Mouse (Mus musculus): ENCODE measurements around the gene Ahnak. TPM values are rescaled to one million over a fixed set of nuclear protein-coding genes. Genes with fewer than 3 reads are reported as not detected.
A peak's percentile ranks its signal among the peaks of the same experiment; 100 is the strongest.

Gene Ahnak
- total and polyA plus RNA-seq, 3 experiments, result 23.0 to 348 (median 299) TPM

- WGBS, result 80% methylated on average over 9 of the region's 9 CpGs
- TF ChIP-seq POLR2A (IDR thresholded peaks at IDR 0.05; ENCODE audit: insufficient read depth, low read depth, low read length) (no peak), EP300 (IDR thresholded peaks at IDR 0.05; ENCODE audit: insufficient read depth, low read depth, low read length) (no peak), CTCF (IDR thresholded peaks at IDR 0.05) (no peak)
- H3K79me2 ChIP-seq (replicated peaks; ENCODE audit: control insufficient read depth, insufficient read depth, low read length), result peaks cover 3% of the 10 kb centered on the region; the same call in 1 of the 2 replicates
- no peaks in the 10 kb centered on the region; the same call in 1 of the 2 replicates for H3K36me3 ChIP-seq (ENCODE audit: control insufficient read depth, insufficient read depth, low read length)
- no peak overlapping the region for H3K27ac ChIP-seq
- DNase-seq, result no peak
- H3K4me1 ChIP-seq (ENCODE audit: control insufficient read depth, insufficient read depth, low read length), result peaks cover 4% of the 10 kb centered on the region
- no peak overlapping the region for H3K9ac ChIP-seq (ENCODE audit: low read depth, low read length)
- intact Hi-C loops (cut with DNase I), result loop anchor here (5.0 kb wide), 1 partner anchor 55 kb away; the partner anchor contains the start of gene Ganab
- no peaks in the 10 kb centered on the region for H3K27me3 ChIP-seq (ENCODE audit: control insufficient read depth, insufficient read depth, low read length)
- no peak overlapping the region for H3K4me3 ChIP-seq
Observed at GRCm38 (mm10) chr19:8952241-8952640, 36.8 kb upstream of the Ahnak start.

GRCm38 (mm10) chr19:8953135-8954039 lies 35.7 kb upstream of the Ahnak start, which contains the start of gene Tut1:
Gene Tut1 (plus strand): TSS chr19:8953847.
- H3K27me3 ChIP-seq (ENCODE audit: control insufficient read depth, insufficient read depth, low read length), result no peaks in the 10 kb centered on the region
- peak within 1 kb of the TSS; percentile 95 for H3K4me3 ChIP-seq
- peaks cover 4% of the 10 kb centered on the region for H3K4me1 ChIP-seq (ENCODE audit: control insufficient read depth, insufficient read depth, low read length)
- TF ChIP-seq POLR2A (IDR thresholded peaks at IDR 0.05; ENCODE audit: insufficient read depth, low read depth, low read length) (peak; percentile 84), CTCF (IDR thresholded peaks at IDR 0.05) (peak; percentile 17; the same call in 1 of the 2 replicates), EP300 (IDR thresholded peaks at IDR 0.05; ENCODE audit: insufficient read depth, low read depth, low read length) (peak; percentile 91)
- no peaks in the 10 kb centered on the region for H3K36me3 ChIP-seq (ENCODE audit: control insufficient read depth, insufficient read depth, low read length)
- peak within 1 kb of the TSS; percentile 82 for H3K9ac ChIP-seq (ENCODE audit: low read depth, low read length)
- intact Hi-C loops (cut with DNase I), result loop anchor here (1.0 to 5.0 kb wide), 2 partner anchors 12 to 56 kb away; partner anchors contain the start of genes Ganab and Mta2
- WGBS, result under 1% methylated on average over 46 of the region's 46 CpGs
- DNase-seq, result peak; percentile 89 to 93
- H3K79me2 ChIP-seq (replicated peaks; ENCODE audit: control insufficient read depth, insufficient read depth, low read length), result peaks cover 3% of the 10 kb centered on the region; the same call in 1 of the 2 replicates
- H3K27ac ChIP-seq, result peak within 1 kb of the TSS; percentile 75

GRCm38 (mm10) chr19:8954171-8954570 lies 34.9 kb upstream of the Ahnak start:
- Histone ChIP-seq H3K4me1 (ENCODE audit: control insufficient read depth, insufficient read depth, low read length) (peaks cover 4% of the 10 kb centered on the region), H3K27me3 (ENCODE audit: control insufficient read depth, insufficient read depth, low read length) (no peaks in the 10 kb centered on the region), H3K79me2 (replicated peaks; ENCODE audit: control insufficient read depth, insufficient read depth, low read length) (peaks cover 3% of the 10 kb centered on the region; the same call in 1 of the 2 replicates), H3K9ac (ENCODE audit: low read depth, low read length) (peak overlapping the region; percentile 42; the same call in 1 of the 2 replicates), H3K36me3 (ENCODE audit: control insufficient read depth, insufficient read depth, low read length) (no peaks in the 10 kb centered on the region), H3K4me3 (peak overlapping the region; percentile 95), H3K27ac (peak overlapping the region; percentile 75)
- DNase-seq, result no peak
- intact Hi-C loops (cut with DNase I), result loop anchor here (5.0 kb wide), 1 partner anchor 57 kb away; the partner anchor contains the start of gene Ganab
- no peak for TF ChIP-seq EP300 (IDR thresholded peaks at IDR 0.05; ENCODE audit: insufficient read depth, low read depth, low read length)
- no peak for TF ChIP-seq POLR2A (IDR thresholded peaks at IDR 0.05; ENCODE audit: insufficient read depth, low read depth, low read length)
- no peak for TF ChIP-seq CTCF (IDR thresholded peaks at IDR 0.05)
- 8% methylated on average over 9 of the region's 9 CpGs for WGBS

- no peak for DNase-seq
- intact Hi-C loops (cut with DNase I), result no loop called here
Observed at GRCm38 (mm10) chr19:8962256-8962655, 26.8 kb upstream of the Ahnak start.

GRCm38 (mm10) chr19:8965075-8965474 lies 24.0 kb upstream of the Ahnak start:
- H3K27me3 ChIP-seq (ENCODE audit: control insufficient read depth, insufficient read depth, low read length), result no peaks in the 10 kb centered on the region
- intact Hi-C loops (cut with DNase I), result loop anchor here (5.0 kb wide), 1 partner anchor 93 kb away; the partner anchor contains the start of gene Ubxn1
- H3K4me1 ChIP-seq (ENCODE audit: control insufficient read depth, insufficient read depth, low read length), result peaks cover 5% of the 10 kb centered on the region
- 85% methylated on average over 11 of the region's 11 CpGs for WGBS
- no peak overlapping the region for H3K9ac ChIP-seq (ENCODE audit: low read depth, low read length)
- no peaks in the 10 kb centered on the region for H3K79me2 ChIP-seq (replicated peaks; ENCODE audit: control insufficient read depth, insufficient read depth, low read length)
- DNase-seq, result no peak
- peaks cover 5% of the 10 kb centered on the region; the same call in 1 of the 2 replicates for H3K36me3 ChIP-seq (ENCODE audit: control insufficient read depth, insufficient read depth, low read length)
- TF ChIP-seq CTCF (IDR thresholded peaks at IDR 0.05), result no peak
- TF ChIP-seq EP300 (IDR thresholded peaks at IDR 0.05; ENCODE audit: insufficient read depth, low read depth, low read length), result no peak
- TF ChIP-seq POLR2A (IDR thresholded peaks at IDR 0.05; ENCODE audit: insufficient read depth, low read depth, low read length), result no peak
- no peak overlapping the region for H3K27ac ChIP-seq
- H3K4me3 ChIP-seq, result no peak overlapping the region

More at GRCm38 (mm10) chr19:8962256-8962655, 26.8 kb upstream of the Ahnak start:
- no peaks in the 10 kb centered on the region for H3K27me3 ChIP-seq (ENCODE audit: control insufficient read depth, insufficient read depth, low read length)
- no peak overlapping the region for H3K4me3 ChIP-seq
- no peak for TF ChIP-seq POLR2A (IDR thresholded peaks at IDR 0.05; ENCODE audit: insufficient read depth, low read depth, low read length)
- no peak for TF ChIP-seq CTCF (IDR thresholded peaks at IDR 0.05)
- H3K36me3 ChIP-seq (ENCODE audit: control insufficient read depth, insufficient read depth, low read length), result no peaks in the 10 kb centered on the region
- peaks cover 3% of the 10 kb centered on the region for H3K4me1 ChIP-seq (ENCODE audit: control insufficient read depth, insufficient read depth, low read length)
- no peak overlapping the region for H3K27ac ChIP-seq
- no peaks in the 10 kb centered on the region for H3K79me2 ChIP-seq (replicated peaks; ENCODE audit: control insufficient read depth, insufficient read depth, low read length)
- WGBS, result 85% methylated on average over 2 of the region's 2 CpGs
- H3K9ac ChIP-seq (ENCODE audit: low read depth, low read length), result no peak overlapping the region

Measured in heart, adult 2 months (tissue).